Mouse (Mus musculus): ENCODE results near the gene Rasgrp1.

DNA sequence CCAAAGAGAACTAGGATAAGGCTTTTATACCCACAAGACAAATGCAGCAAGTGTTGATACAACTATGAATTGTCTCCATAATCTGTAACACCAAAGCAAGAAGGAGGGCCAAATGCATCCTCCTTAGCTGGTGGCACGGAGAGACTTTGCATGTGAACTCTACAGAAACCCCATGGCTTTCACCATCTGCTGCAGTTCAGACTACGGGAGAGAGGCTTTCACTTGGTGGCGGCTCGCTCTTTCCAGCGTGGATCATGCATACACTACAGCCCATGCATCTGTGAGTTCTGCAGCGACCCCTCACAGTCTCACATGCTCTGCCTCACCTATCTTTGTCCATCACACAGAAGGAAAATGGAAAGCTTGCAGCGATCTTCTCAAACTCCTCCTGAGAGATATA, 54.5 kb downstream of the Rasgrp1 start:
- no peak for TF ChIP-seq EP300 (optimal IDR thresholded peaks at IDR 0.05)
- no peak for TF ChIP-seq CTCF (IDR thresholded peaks at IDR 0.05; ENCODE audit: low read depth)

Data from stomach, postnatal 0 days (tissue).